Mouse (Mus musculus): ENCODE results near the gene Mrpl35. TPM values are rescaled to one million over a fixed set of nuclear protein-coding genes. Genes with fewer than 3 reads are reported as not detected.
"Not testable (repeated sequence)": the region's sequence is repeated elsewhere in the genome, so short reads cannot be mapped to it uniquely, and the experiment has no call there.

The Mrpl35 gene
- total RNA-seq (2022): 10 to 100 TPM; 44.3 to 51.9 (median 48.7) TPM

DNA sequence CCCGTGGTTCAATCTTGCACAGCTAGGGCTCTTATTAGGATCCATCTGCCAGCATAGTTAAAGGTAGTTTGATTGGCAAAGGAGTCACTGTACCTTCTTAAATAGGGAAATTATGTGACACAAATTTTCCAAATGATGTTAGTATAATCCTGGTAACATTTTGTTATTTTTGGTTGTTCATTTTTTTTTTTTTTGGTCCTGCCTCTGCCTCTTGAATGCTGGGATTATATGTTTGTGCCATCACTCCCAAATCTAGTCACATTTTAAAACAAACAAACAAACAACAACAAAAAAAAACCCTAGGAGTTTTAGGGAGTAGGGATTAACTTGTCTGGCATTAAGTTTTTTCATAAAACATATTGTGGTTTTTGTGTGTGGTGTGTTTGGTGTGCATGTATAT is at the start of gene Mrpl35:
Gene Mrpl35, minus strand, starts transcription at position 101 of the 400 bp plus-strand sequence.
- DNase-seq (ENCODE audit: low spot score): no peak

DNA sequence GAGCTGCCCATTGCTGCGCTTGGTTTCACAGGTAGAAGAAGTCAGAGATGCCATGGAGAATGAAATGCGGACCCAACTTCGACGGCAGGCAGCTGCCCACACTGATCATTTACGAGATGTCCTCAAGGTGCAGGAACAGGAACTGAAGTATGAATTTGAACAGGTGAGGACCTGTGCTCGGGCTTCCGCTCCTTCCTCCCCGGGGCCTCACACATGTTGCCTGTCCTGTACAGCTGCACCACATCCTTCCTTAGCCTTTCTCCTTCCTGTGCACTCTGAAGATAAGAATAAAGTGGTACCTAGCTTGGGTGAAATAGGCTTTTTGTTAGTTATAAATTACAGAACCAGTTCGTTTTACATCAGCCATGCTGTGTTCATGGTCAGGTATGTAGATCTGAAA is 44.6 kb upstream of the Mrpl35 start:
- DNase-seq (ENCODE audit: low spot score): no peak

DNA sequence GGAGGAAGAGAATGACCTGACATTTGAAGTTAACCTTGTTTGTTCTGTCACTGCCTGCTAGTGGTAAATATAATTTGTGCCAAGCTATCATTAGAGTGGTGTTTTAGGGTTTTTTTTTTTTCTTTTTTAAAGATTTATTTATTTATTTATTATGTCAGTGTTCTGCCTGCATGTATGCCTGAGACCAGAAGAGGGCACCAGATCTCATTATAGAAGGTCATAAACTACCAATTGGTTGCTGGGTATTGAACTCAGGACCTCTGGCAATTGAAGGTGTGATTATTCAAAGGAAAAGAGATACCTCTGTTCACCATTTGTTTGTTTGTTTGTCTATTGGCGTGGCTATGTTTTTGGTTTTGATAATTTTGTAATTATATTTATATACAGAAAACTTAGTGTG is 42.0 kb upstream of the Mrpl35 start:
- DNase-seq (ENCODE audit: low spot score): no peak

DNA sequence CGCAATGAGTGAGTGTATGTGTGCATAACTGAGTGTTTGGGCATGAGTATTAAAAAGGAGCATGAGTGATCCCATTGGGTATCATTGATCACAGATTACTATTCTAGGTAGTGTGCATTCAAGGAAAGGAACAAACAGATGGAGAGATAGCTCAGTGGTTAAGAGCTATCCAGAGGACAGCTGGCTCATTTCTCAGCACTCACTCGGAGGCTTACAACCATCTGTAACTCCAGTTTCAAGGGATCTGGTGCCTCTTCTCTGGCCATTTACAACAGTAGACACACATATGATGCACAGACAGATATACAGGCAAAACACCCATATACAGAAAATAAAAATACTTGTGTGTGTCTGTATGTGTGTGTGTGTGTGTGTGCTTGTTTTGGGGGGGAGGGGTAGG is 41.0 kb upstream of the Mrpl35 start:
- DNase-seq (ENCODE audit: low spot score): no peak

DNA sequence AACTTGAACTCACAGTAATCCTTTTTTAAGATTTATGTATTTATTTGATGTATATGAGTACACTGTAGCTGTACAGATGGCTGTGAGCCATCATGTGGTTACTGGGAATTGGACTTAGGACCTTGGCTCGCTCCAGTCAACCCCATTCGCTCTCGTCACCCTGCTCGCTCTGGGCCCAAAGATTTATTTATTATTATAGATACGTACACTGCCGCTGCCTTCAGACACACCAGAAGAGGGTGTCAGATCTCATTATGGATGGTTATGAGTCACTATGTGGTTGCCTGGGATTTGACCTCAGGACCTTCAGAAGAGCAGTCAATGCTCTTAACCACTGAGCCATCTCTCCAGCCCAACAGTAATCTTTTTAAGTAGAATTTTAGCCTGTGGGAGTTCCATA is 20.1 kb upstream of the Mrpl35 start:
- DNase-seq (ENCODE audit: low spot score): not testable (repeated sequence)

DNA sequence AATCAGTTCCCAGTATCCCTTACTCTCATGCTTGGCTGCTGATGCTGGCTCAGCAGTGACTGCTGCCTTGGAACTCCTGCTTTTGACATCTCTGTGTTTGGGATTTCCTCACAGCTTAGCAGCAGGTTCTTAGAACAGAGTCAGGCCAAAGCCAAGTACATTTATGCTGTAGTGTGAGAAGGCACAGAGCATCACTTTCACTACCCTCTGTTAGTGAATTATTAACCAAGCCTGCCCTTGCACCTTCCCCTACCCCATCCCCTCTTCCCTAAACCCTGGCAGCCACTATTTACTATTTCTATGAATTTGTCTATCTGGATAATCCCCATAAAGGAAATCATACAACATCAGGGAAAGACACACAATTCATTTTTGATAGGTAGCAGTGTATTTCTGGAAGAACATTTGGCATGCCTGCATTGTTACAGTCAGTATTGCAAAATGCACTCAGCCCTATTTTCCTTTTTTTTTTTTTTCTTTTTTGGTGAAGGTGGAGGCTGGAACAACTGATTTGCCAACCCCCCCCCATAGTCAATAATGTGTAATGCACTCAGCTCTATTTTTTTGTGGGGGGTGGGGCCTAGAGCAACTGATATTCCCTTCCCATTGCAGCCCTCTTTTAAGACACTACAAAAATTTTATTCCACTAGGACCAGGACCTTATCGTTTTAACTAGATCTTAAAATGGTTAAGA is 14.0 kb upstream of the Mrpl35 start:
- DNase-seq (ENCODE audit: low spot score): no peak

DNA sequence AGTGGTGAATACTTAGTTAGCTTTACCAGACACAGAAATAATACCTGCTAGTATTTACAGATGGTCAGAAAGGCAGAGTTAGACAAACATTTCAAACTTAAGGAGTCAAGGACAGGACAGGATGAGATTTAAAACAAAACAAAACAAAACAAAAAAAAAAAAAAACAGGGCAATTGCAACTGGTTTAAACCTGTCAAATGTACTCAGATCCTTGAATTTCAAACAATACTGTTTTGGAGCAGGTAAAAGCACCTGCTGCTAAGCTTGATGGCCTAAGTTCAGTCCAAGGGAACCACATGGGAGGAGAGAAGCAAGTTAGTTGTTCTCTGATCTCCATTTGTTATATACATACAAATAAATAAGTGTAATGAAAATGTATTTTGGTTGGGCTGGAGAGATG is 13.0 kb upstream of the Mrpl35 start:
- no peak for DNase-seq (ENCODE audit: low spot score)

DNA sequence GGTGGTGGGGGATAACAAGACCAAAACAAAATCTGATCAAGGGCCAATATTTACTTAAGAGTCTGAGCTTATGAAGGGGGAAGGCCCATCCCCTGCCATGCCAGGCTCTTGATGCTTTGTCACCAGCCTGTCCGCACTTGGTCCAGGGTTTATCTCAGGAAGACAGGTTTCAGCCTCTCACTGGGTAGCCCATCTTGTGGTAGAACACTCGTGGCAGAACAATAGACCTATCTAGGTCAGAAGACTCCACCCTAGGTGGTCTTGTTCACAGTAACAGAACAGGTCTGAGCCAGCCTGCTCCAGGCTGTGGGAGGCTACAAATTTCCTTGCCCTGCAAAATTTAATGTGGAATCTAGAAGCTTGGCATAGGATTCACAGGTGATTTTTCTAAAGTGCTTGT is 10.0 kb upstream of the Mrpl35 start:
- DNase-seq (ENCODE audit: low spot score): no peak

DNA sequence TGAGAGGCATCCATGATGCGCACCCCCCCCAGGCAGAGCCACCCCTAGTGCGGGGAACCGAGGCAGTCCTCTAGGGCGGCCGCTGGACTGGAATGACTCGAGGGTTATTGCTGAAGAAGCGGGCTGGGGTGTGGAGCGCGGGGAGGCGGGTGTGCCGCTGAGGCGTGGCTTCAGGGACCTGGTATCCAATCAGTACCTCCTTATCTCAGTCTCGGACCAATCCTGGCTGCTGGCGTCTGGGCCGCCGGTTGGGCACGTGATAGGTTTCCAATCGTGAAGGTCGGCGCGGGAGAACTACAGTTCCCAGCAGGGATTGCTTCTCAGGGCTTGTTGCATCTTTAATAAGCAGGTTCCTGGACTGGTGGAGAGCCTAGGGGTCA is 4.8 kb upstream of the Mrpl35 start:
- peak; percentile 96 for DNase-seq (ENCODE audit: low spot score)

DNA sequence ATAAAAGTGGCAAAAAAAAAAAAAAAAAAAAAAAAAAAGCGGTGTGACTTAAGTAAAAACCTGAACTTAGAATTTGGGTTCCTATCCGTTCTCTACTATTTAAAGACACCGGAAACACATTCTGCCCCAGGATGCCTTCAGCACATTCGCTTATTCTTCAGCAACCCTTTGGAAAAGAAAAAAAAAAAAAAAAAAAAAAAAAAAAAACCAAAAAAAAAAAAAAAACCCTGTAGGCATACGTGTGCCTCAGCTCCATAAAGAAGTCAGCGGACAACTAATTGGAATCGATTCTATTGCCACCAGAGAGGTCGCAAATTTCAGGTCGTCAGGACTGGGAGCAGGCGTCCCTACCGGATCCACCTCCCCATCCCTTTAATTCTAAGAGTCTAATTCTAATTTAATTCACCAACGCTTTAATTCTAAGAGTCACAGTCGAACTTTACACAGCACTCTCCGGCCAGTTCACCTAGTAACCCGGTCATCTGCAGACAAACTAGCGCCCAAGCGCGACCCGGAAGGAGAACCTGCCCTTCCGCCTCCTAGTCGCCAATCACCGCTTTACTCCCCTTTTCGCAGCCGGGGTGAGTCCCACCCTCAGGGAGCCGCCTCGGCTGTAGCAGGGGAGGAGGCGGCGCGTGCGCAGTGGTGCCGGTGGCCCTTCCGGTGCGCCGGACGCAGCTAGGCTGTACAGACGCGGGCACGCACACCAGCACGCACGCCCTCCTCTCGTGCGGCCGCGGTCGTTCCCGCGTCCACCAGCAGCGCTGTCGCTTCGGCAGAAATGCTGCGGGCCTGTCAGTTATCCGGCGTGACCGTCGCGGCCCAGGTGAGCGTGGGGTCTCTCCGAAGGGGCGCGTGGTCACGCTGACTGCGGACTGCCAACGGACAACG is 4.2 kb upstream of the Mrpl35 start, which contains the start of gene Immt:
Gene Immt, plus strand, starts transcription at position 642 of the 891 bp plus-strand sequence.
- DNase-seq (ENCODE audit: low spot score): peak; percentile 96

DNA sequence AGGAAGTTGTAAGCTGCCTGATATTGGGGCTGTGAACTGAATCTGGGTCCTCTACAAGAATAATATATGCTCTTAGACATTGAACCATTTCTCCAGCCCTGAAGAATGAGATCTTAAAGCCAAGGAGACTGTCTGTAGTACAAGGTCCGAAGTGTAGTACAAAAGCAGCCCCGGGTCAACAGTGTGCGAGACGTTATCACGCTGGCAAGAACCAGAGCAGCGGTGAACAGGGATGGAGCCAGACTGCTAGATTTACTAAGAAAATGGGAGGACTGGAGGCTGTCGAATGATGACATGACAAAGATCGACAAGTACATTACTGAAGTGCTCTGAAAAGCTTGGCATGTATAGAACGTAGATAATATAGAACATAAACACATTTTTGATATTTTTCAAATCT is 3.0 kb upstream of the Mrpl35 start:
- DNase-seq (ENCODE audit: low spot score): no peak

DNA sequence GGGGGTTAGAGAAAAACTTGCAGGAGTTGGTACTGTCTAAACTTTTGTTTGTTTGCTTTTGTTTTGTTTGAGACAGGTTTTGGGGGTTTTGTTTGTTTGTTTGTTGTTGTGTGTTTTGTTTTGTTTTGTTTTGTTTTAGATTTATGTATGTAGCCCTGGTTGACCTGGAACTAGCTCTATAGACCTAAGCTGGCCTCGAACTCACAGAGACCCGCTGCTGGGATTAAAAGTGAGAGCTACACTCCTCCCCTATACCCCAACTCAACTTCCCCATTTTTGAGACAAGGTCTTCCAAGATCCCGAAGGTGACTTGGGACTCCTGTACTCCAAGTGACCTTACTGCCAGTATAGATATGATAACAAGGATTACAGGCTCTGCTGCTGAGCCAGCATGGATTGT is 2.8 kb downstream of the Mrpl35 start:
- DNase-seq (ENCODE audit: low spot score): no peak

DNA sequence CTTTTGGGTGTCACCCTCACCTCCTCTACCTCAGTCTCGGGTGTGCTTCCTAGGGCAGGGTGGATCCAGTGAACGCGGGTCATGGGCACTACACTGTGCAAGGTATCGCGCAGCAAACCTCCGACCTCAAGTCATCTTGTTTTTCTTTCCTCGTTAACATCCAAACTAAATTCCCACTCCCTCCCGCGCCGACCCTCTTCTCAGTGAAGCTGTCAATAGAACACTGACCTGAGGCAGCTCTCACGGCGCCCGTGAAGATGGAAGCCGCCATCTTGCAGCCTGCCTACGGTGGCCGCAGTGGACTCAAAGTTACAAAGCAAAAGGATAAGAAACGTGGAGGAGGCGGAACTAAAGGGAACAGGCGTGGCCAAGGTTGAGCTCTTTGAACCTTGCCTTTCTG is 3.3 kb downstream of the Mrpl35 start:
- peak; percentile 92 for DNase-seq (ENCODE audit: low spot score)

DNA sequence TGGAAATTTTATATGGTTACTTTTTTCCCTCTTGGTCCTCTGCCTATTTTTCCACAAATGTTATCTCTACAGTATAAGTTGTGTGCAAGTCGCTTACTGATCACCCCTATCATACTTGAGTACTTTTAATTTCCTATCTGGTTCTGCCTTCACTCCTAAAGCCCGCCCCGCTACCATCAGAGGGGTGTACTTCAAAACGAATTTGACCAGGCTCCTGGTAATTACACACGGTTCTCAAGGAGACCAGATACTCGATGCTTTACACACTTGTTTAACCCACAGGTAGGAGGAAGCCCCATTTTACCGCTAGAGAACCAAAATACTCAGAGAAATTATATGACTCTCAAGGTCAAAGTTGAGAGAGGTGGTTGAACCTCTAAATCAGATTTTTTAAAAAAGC is 3.7 kb downstream of the Mrpl35 start:
- DNase-seq (ENCODE audit: low spot score): no peak

DNA sequence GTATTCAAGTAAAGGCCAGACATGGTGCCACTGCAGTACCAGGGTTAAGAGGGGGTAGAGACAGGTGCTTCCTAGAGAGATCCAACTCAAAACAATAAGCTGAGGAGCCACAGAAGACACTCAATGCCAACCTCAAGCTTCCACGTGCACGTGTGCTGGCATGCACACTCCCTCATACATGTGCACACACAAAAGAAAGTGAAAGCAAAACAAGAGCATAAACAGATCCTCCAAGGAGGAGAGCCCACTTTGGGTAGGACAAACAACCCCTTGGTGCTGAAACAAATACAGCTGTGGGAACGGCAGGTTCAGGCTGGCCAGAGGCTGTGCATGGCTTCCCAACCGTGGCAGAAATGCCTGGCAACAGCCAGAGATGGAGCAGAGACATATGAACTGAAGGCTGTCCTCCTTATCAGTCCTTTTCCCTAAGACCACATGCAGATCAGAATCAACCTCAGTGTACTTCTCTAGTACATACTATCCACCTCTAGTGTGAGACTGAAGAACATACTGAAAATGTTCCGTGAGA is 6.9 kb downstream of the Mrpl35 start:
- no peak for DNase-seq (ENCODE audit: low spot score)

DNA sequence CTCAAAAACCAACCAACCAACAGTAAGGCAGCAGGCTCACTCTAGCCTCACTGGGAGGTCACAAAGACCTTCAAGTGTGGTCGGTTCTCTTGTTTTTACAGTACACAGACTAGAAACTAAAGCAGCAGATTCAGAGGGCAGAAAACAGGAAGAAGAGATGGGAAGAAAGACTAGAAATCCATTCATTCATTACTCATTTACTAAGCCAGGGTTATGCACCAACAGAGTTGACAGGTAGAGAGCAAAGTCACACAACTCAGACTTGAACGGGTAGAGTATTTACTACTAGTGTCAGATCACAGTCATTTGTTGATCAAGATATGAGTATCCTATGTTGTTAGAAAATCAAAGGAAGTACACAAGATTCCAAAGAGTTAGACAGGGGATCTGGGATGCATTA is 13.9 kb downstream of the Mrpl35 start:
- no peak for DNase-seq (ENCODE audit: low spot score)

DNA sequence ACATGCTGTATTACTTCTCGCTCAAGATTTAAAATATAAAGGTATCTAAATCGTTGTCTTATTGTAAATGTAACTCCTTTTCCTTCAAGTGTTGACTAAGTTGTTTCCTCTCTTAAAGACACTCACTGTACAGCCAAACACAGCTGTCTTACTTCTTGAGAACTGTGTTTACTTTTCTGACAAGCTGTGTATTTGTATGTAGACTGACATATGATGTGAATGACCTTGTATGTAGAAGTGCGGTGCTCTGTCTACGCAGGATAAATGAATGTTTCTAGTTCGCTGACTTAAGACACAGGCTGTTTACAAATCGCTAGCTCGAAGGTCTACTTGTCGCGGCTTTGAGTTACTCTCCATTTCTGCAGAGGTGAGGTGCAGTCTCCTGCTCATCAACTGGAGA is 16.9 kb downstream of the Mrpl35 start:
- DNase-seq (ENCODE audit: low spot score): no peak

DNA sequence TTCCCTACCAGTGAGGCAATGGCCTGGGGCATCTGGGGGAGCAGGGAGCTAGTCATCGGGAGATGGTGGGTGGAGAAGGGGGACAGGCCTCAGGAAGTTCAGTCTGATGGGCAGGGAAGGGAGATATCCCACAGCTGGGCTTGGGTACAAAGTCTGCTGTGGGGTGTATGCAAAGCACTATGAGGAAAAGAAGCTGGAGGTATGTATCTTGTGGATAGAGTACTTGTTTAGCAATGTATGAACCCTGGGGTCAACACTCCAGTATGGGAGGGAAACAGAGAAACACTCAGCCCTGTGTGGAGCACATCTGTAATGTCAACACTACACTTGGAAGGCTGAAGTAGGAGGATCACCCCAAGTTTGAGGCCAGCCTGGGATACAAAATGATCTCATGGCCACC is 20.1 kb downstream of the Mrpl35 start:
- DNase-seq (ENCODE audit: low spot score): no peak

DNA sequence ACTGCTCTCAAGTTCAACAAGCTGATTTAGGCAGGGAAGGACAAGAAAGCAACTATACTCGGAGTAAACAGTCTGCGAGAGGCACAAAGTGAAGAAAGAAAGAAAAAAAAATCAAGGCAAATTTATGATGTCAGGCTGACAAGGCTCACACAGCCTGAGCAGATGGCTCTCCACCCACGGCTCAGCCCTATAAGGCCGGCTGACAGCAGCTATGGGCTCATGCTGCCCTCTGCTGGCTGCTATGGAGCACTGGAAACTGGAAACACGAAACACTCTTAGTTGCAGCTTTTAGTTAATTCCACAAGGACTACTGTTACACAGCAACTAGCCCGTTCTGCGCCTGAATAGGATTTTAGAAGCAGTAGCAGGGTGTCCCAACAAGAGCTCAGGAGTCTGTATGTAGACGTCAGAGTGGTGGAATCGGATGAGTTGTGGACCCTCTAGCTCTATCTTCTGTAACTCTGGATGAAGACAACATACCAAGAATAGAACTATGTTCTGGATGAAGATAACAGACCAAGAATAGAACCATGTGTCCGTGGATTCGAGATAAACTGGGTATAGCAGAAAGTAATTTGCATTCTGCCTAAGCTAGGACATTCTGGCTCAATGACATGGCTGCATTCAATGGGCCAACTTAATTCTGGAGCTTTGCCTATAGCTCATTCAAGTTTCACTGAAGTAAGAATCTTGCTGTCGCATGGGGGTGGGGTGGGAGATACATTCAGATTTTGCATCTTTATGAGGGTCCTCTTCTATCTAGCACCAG is 22.5 kb downstream of the Mrpl35 start:
- peak; percentile 33 for DNase-seq (ENCODE audit: low spot score)

DNA sequence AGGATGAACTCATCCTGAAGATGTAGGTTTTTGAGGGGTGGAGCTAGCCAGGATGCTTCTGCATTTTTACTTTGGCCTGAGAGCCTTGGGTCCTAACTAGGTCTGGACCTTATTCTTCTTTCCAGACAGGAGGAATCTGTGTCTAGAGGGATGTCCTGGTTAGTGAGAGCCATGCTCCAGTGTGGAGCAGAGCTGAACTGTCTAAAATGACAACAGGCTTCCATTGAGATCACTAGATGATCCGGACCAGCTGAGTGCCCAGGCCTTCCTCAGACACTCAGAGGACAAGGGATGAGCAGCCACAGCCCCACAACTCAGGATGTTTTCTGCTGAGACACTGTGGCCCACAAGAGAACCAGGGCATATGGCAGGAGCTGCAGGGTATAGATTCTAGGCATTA is 23.2 kb downstream of the Mrpl35 start:
- no peak for DNase-seq (ENCODE audit: low spot score)

DNA sequence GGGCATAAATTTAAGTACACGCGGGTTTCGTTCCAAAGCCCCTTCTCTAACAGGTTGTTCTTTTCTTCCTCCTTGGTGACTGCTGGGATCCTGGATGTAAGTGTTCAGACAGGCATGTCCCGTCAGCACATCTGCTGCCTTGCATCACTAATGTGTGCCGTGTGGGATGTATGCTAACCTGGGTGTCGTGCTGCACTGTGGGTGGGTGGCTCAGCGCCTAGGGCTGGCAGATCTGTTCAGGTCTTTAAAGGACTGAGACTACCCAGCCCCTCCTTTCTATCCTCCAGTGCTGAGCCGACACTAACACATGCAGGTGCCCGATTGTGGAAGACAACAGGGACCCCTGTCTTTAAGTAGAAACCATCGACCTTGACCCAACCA is 25.1 kb downstream of the Mrpl35 start:
- DNase-seq (ENCODE audit: low spot score): no peak
